Mouse (Mus musculus): Measurements from ENCODE around the gene Shprh.
"Not testable (repeated sequence)": the region's sequence is repeated elsewhere in the genome, so short reads cannot be mapped to it uniquely, and the experiment has no call there.

Shprh gene

DNA sequence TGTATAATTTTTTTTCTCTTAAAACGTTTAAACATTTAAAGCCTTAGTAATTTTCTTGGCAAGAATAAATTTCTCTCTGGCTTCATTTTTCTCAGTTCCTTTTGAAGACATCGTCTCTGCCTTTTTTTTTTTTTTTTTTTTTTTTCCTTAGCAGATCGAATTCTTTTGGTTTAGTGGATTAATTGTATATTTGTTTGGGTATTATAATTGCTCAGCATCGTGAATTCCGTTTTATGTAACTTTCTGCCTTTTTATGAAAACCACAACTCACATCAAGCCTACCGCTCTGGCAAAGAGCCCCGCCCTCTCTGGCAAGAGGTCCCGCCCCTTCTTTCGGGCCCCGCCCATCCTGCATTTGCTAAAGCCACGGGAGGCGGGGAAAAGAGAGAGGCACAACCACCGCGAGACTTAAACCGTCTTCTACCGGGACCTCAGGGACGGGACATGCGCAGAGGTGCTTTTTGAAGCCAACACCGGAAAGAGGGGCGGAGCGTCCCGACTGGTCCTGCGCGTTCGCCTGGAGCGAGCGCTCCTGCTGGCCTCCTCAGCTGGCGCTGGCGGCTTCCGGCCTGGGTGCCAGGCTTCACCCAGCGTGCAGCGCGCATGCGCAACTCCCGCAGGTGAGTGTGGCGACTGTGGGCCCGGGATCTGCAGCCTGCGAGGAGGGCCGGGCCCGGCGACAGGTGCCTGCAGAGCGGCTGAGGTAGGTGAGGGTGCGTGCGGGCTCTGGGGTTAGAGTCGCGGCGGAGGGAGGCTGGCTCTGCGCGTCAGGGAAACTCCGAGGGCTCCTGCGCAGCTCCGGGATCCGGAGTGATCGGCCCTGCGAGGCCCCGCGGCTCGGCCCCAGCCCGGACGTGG is at the start of gene Shprh:
TSS of gene Shprh (plus strand) at position 544 of the 858 bp plus-strand sequence.
- DNase-seq (ENCODE audit: low read depth, low spot score): peak; percentile 98

GRCm38 (mm10) chr10:11121781-11122180 is 27.4 kb upstream of the Shprh start:
- DNase-seq (ENCODE audit: low read depth, low spot score): no peak

GRCm38 (mm10) chr10:11145580-11145979 is 3.6 kb upstream of the Shprh start:
- no peak for DNase-seq (ENCODE audit: low read depth, low spot score)

DNA sequence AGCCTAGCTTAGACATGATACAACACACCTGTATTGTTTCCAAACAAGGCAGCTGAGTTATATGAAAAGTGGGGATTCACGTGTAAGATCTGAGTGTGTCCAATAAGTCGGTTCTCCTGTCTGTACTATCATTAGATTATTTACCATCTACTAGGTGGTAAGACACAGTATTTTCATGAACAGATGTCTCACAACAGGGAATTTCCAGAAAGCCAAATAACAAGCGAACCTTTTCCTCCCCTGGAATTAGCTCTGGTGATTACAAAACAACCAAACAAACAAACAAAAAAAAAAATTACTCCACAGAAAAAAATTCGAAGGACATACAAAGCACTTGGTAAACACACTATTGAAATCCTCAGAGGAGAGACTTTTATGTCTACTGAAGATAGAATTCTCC is 781 bp upstream of the Shprh start:
- DNase-seq (ENCODE audit: low read depth, low spot score): no peak

GRCm38 (mm10) chr10:11149742-11150125 is 507 bp downstream of the Shprh start:
- DNase-seq (ENCODE audit: low read depth, low spot score): no peak

GRCm38 (mm10) chr10:11151644-11152043 is 2.4 kb downstream of the Shprh start:
- no peak for DNase-seq (ENCODE audit: low read depth, low spot score)

DNA sequence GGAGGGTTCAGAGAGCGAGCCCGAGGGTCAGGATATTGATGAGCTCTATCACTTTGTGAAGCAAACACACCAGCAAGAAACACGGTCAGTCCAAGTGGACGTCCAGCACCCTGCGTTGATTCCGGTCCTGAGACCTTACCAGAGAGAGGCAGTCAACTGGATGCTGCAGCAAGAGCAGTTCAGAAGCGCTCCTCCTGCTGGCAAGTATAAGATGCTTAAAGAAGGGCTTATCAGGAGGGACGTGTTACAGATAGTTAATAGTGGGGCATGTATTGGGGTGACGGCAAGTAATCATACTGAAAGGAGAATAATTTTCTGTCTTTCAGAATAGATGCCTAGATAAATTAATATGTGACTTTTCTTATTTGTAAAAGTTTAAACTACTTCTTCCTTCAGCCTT is 7.8 kb downstream of the Shprh start:
- DNase-seq (ENCODE audit: low read depth, low spot score): no peak

GRCm38 (mm10) chr10:11164537-11164936 is 15.3 kb downstream of the Shprh start:
- no peak for DNase-seq (ENCODE audit: low read depth, low spot score)

- no peak for DNase-seq (ENCODE audit: low read depth, low spot score)
Observed at GRCm38 (mm10) chr10:11170252-11170651, 21.0 kb downstream of the Shprh start.

DNA sequence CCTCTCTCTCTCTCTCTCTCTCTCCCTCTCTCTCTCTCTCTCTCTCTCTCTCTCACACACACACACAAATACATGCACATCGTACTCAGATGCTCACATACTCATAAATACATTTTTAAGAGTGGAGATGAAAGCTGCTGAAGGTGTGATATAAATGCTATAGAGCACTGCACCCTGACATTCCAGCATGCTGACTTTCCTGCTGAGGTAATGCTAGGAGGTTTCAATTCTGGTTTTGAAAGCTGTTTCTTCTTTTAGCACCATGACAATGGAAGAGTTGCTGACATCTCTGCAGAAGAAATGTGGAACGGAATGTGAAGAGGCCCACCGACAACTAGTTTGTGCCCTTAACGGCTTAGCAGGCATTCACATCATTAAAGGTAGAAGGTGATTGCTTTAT is 22.4 kb downstream of the Shprh start:
- DNase-seq (ENCODE audit: low read depth, low spot score): no peak

GRCm38 (mm10) chr10:11172519-11172918 is 23.3 kb downstream of the Shprh start:
- no peak for DNase-seq (ENCODE audit: low read depth, low spot score)

GRCm38 (mm10) chr10:11175801-11176482 is 26.7 kb downstream of the Shprh start:
- DNase-seq (ENCODE audit: low read depth, low spot score): peak; percentile 8

GRCm38 (mm10) chr10:11180077-11180476 is 30.9 kb downstream of the Shprh start:
- DNase-seq (ENCODE audit: low read depth, low spot score): no peak

DNA sequence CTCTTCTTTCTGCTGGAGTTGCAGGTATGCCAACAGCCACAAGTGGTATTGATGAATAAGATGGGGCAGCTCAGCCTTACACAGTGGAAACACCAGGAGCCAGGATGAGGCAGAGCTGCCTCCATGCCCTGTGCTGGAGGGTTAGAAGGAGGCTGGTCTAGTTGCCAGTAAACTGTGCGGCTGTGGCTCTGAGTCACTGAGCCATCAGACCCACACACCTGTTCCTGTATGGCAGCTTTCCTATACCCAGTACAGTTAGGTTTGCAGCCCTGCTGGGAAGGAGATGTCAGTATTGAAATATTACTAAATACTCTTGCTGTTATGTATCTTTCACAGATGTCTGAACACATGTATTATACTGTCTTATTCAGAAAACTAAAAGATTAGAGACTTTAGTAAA is 48.1 kb downstream of the Shprh start:
- DNase-seq (ENCODE audit: low read depth, low spot score): no peak

DNA sequence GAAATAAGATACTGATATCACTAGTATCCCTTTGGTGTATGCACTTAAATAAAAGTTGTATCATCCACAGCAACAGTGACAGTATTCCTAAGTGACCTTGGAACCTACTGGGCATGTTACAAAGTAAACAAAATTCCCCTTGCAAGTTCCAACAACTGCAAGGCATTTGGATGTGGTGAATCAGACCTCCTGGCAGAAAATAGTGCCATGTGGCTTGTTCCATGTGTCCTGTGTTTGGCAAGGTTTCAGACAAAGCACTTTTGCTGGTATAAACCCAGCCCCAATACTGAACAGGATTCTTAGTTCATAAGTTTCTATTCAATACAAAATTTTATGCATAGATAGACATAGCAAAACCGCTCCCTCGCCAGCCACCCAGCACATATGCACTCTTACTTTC is 49.1 kb downstream of the Shprh start:
- DNase-seq (ENCODE audit: low read depth, low spot score): no peak

- DNase-seq (ENCODE audit: low read depth, low spot score): no peak
Observed at GRCm38 (mm10) chr10:11199980-11200379, 50.8 kb downstream of the Shprh start.

DNA sequence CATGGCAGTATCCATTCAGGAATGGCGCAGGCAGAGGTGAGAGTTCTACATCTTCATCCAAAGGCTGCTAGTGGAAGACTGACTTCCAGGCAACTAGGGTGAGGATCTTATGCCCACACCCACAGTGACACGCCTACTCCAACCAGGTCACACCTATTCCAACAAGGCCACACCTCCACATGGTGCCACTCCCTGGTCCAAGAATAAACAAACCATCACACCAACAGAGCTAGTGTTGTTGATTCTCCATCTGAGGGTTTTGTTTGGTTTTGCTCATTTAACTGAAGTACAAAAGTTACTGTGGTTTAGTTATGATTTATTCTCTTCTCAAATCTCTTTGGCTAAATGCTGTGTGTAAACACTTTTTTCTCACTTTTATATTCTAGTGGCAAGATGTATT is 56.7 kb downstream of the Shprh start:
- DNase-seq (ENCODE audit: low read depth, low spot score): not testable (repeated sequence)

- DNase-seq (ENCODE audit: low read depth, low spot score): no peak
Observed at GRCm38 (mm10) chr10:11208670-11209069, 59.4 kb downstream of the Shprh start.

DNA sequence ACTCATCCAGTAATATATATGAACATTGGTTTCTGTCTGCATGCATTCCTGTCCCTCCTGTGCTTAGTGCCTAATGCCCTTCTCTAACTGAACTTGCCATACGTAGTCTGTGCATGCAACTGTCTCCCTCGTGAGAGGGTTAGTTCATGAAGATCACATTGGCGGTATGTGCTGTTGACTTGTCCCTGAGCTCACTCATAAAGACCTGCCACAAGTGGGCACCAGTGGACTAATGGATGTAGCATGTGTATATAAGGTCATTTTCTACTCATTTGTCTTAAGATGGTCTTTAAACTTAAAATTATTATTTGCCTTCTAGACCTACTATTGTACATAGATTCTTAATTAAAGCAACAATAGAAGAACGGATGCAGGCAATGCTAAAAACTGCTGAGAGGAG is 62.8 kb downstream of the Shprh start:
- DNase-seq (ENCODE audit: low read depth, low spot score): no peak

GRCm38 (mm10) chr10:11226442-11226841 is 77.2 kb downstream of the Shprh start:
- DNase-seq (ENCODE audit: low read depth, low spot score): no peak

GRCm38 (mm10) chr10:11229545-11230178 is 80.4 kb downstream of the Shprh start:
- no peak for DNase-seq (ENCODE audit: low read depth, low spot score)

DNA sequence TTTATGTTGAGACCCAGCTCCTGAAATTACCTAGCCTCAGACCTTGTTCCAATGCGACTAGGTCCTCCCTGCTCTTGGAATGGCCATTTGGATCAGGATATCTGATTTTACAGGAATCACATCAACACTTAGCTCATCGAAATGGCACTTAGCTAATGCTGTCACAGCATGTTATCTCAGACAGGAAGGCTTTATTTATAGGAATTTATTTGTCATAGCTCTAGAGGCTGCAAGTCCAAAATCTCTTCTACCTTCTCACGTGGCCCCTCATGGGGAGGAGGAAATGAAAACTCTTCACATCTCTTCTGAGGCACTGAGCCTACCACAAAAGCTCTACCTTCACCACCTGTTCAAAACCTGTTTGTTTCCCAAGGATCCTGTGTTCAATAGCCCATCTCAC is 84.0 kb downstream of the Shprh start:
- DNase-seq (ENCODE audit: low read depth, low spot score): no peak

DNA sequence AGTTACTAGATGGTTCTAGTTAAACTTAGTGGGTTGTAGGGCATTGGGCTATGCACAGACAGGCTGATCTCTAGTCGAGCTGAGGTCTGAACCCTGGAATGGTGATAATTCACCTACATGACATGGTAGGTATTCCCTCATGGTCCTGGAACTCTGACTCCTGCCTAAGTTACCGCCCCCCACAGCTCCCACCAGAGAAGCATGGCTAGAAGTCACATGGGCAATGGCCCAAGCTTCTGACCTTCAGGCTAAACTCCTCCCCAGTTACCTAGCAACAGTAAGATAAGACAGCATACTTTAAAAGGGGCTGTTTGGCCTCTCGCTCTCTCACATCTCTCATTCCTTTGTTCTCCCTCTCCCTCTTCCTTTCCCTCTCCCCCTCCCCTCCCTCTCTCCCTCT is 93.8 kb downstream of the Shprh start:
- DNase-seq (ENCODE audit: low read depth, low spot score): not testable (repeated sequence)
